Mouse (Mus musculus) E14TG2a.4 (cell line): ENCODE measurements at regions not wholly inside any gene's neighbourhood (a gene's known extent, or its start where the extent isn't known, plus 50 kb on each side); places are given as distances from the start of the nearest gene placed in this dataset.

Experiments used
- CTCF ChIP-seq: conservative IDR thresholded peaks from 2 replicates; pipeline ENCODE4 v1.5.1; 2014; ENCODE audit warnings: low read length
- POU5F1 ChIP-seq: IDR thresholded peaks from 2 replicates; pipeline ENCODE4 v1.6.1; 2014; ENCODE audit warnings: low read length, borderline replicate concordance

- TF ChIP-seq CTCF (no peak), POU5F1 (no peak)
Measured at GRCm38 (mm10) chr2:170263594-170263993, 115.7 kb upstream of the Zfp217 start.
